Mouse (Mus musculus) thymus, adult 2 months (tissue): Measurements from ENCODE around the gene Ggps1. TPM values are rescaled to one million over a fixed set of nuclear protein-coding genes. Genes with fewer than 3 reads are reported as not detected.
"Not testable (repeated sequence)": the region's sequence is repeated elsewhere in the genome, so short reads cannot be mapped to it uniquely, and the experiment has no call there.

Experiments used
- DNase-seq: peaks from one replicate; pipeline ENCODE4 v3.0.0; 2021
- H3K27ac ChIP-seq: fragments of 200-500 bp; 2 replicates; pipeline ENCODE4 v1.5.1; 2012; ENCODE audit warnings: low read length, control low read depth; ENCODE audit not compliant: control insufficient read depth, insufficient read depth
- H3K27me3 ChIP-seq: fragments of 200-500 bp; 2 replicates; pipeline ENCODE4 v1.6.1; 2012; ENCODE audit warnings: mild to moderate bottlenecking, low read length, moderate library complexity, mixed read lengths; ENCODE audit not compliant: control insufficient read depth, insufficient read depth
- H3K36me3 ChIP-seq: fragments of 200-500 bp; 2 replicates; pipeline ENCODE4 v1.6.1; 2012; ENCODE audit warnings: mild to moderate bottlenecking, low read length, moderate library complexity; ENCODE audit not compliant: control insufficient read depth, insufficient read depth
- H3K4me1 ChIP-seq: fragments of 200-500 bp; replicated peaks from 2 replicates; pipeline ENCODE4 v1.6.1; 2012; ENCODE audit warnings: low read length; ENCODE audit not compliant: control insufficient read depth, insufficient read depth
- H3K4me3 ChIP-seq: fragments of 200-500 bp; 2 replicates; pipeline ENCODE4 v1.5.1; 2012; ENCODE audit warnings: mild to moderate bottlenecking, low read length, control low read depth, moderate library complexity; ENCODE audit not compliant: control insufficient read depth, insufficient read depth
- CTCF ChIP-seq: fragments of 200-500 bp; IDR thresholded peaks from 2 replicates; pipeline ENCODE4 v1.5.1; 2012; ENCODE audit warnings: mild to moderate bottlenecking, control low read depth, low read length, moderate library complexity, borderline replicate concordance; ENCODE audit not compliant: control insufficient read depth, poor library complexity, insufficient read depth; ENCODE audit errors: extremely low read depth
- POLR2A ChIP-seq: fragments of 200-500 bp; IDR thresholded peaks from 2 replicates; pipeline ENCODE4 v1.6.1; 2012; ENCODE audit warnings: mild to moderate bottlenecking, low read length, control low read depth, moderate library complexity; ENCODE audit not compliant: control insufficient read depth, poor library complexity, insufficient read depth; ENCODE audit errors: extremely low read depth
- WGBS: fragments of 180-500 bp; shearing (Covaris S2); methylation state at CpG from one replicate; pipeline ENCODE4 v1.1.7; 2018; 5-methylcytosine and 5-hydroxymethylcytosine counted together
- polyA plus RNA-seq: library from polyadenylated mRNA; depleted of rRNA; stranded (reverse); fragments of >200 nt; gene quantifications from 2 replicates; pipeline ENCODE4 v1.2.3, GENCODE M21; 2012

The Ggps1 gene
- polyA plus RNA-seq, 1 experiment = 20.3 TPM

- Histone ChIP-seq H3K4me1 (peaks cover 4% of the 10 kb centered on the region), H3K4me3 (no peak overlapping the region), H3K36me3 (peaks cover 4% of the 10 kb centered on the region; the same call in 1 of the 2 replicates), H3K27ac (no peak overlapping the region), H3K27me3 (no peaks in the 10 kb centered on the region)
- no peak for DNase-seq
- no peak for TF ChIP-seq POLR2A
- no peak for TF ChIP-seq CTCF
These were observed 19.4 kb downstream of the Ggps1 start for GRCm38 (mm10) chr13:14043851-14044250.

- Histone ChIP-seq H3K27ac (no peak overlapping the region), H3K4me1 (peaks cover 7% of the 10 kb centered on the region), H3K36me3 (no peaks in the 10 kb centered on the region), H3K27me3 (no peaks in the 10 kb centered on the region), H3K4me3 (no peak overlapping the region)
- TF ChIP-seq CTCF = no peak
- no peak for TF ChIP-seq POLR2A
- DNase-seq = no peak
- 45% methylated on average over 5 of the region's 5 CpGs for WGBS
These were observed 23.1 kb downstream of the Ggps1 start for GRCm38 (mm10) chr13:14040186-14040585.

GRCm38 (mm10) chr13:14039292-14039965, 23.9 kb downstream of the Ggps1 start, which contains the start of gene Tbce:
TSS of gene Tbce (minus strand) at chr13:14039638.
- WGBS = under 1% methylated on average over 35 of the region's 35 CpGs
- TF ChIP-seq POLR2A = no peak; the same call in 1 of the 2 replicates
- TF ChIP-seq CTCF = 0 out of 2 replicates have a peak, but pooled peaks have one; percentile 32
- no peaks in the 10 kb centered on the region for H3K27me3 ChIP-seq
- peak within 1 kb of the TSS; percentile 91 for H3K27ac ChIP-seq
- H3K36me3 ChIP-seq = no peaks in the 10 kb centered on the region
- peak within 1 kb of the TSS; percentile 79 for H3K4me3 ChIP-seq
- H3K4me1 ChIP-seq = peaks cover 7% of the 10 kb centered on the region
- DNase-seq = peak; percentile 90

- no peak for DNase-seq
- H3K27me3 ChIP-seq = no peaks in the 10 kb centered on the region
- peaks cover 7% of the 10 kb centered on the region for H3K4me1 ChIP-seq
- peak overlapping the region; percentile 79 for H3K4me3 ChIP-seq
- 4% methylated on average over 8 of the region's 8 CpGs for WGBS
- no peaks in the 10 kb centered on the region for H3K36me3 ChIP-seq
- TF ChIP-seq CTCF = no peak
- no peak for TF ChIP-seq POLR2A
- H3K27ac ChIP-seq = no peak overlapping the region
These were observed 24.4 kb downstream of the Ggps1 start for GRCm38 (mm10) chr13:14038911-14039291.

GRCm38 (mm10) chr13:14035875-14036630, 27.2 kb downstream of the Ggps1 start:
- TF ChIP-seq CTCF (no peak), POLR2A (no peak)
- H3K36me3 ChIP-seq = no peaks in the 10 kb centered on the region

GRCm38 (mm10) chr13:14035352-14035751, 27.9 kb downstream of the Ggps1 start:
- DNase-seq, H3K4me3 ChIP-seq, H3K27me3 ChIP-seq, H3K4me1 ChIP-seq, H3K27ac ChIP-seq, H3K36me3 ChIP-seq: not testable (repeated sequence)
- 93% methylated on average over 3 of the region's 3 CpGs for WGBS

More at GRCm38 (mm10) chr13:14035875-14036630, 27.2 kb downstream of the Ggps1 start:
- peaks cover 7% of the 10 kb centered on the region for H3K4me1 ChIP-seq
- no peaks in the 10 kb centered on the region for H3K27me3 ChIP-seq
- no peak for DNase-seq
- no peak overlapping the region for H3K4me3 ChIP-seq
- WGBS = 95% methylated on average over 11 of the region's 11 CpGs
- H3K27ac ChIP-seq = no peak overlapping the region

- no peak for DNase-seq
- TF ChIP-seq POLR2A = no peak
- TF ChIP-seq CTCF = no peak
- Histone ChIP-seq H3K4me1 (peaks cover 4% of the 10 kb centered on the region), H3K27ac (no peak overlapping the region), H3K4me3 (no peak overlapping the region), H3K36me3 (peaks cover 4% of the 10 kb centered on the region), H3K27me3 (no peaks in the 10 kb centered on the region)
These were observed 29.3 kb downstream of the Ggps1 start for GRCm38 (mm10) chr13:14034073-14034348.
